23 mouse cellular contexts compared by ENCODE assay signal in the genomic region with DNA sequence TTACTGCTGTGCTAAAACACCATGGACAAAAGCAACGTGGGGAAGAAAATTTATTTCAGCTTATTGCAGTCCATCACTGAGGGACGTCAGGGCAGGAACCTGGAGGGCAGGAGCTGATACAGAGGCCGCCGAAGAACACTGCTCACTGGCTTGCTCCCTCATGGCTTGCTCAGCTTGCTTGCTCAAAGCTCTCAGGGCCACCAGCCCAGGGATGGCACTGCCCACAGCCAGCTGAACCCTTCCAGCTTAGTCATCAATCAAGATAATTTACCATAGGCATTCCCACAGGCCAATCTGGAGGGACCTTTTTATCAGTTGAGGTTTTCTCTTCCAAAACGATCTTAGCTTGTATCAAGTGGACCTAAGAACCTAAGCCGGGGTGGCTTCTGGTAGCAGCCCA. TPM values are rescaled to one million over a fixed set of nuclear protein-coding genes. Genes with fewer than 3 reads are reported as not detected.
"Had no signal": no experiment of that assay in that cellular context is flagged by ENCODE, and none has a peak within 500 bp of the region (broad histone marks: within the 10 kb centered on the region; RNA-seq: fewer than 3 reads in every experiment).

No protein-coding gene starts in this region.

- DNase-seq: kidney, adult 11 months; kidney, adult 8-10 months; kidney, postnatal 10 days; kidney, postnatal 36 days; layer of hippocampus, adult 9-11 months; layer of hippocampus, postnatal 36 days; liver; lung, adult 18-20 months; lung, postnatal 36 days; thymus, adult 18-20 months; thymus, postnatal 4 days had no signal

- H3K4me3 ChIP-seq: kidney, embryonic 15.5 days; limb, embryonic 10.5 days; limb, embryonic 13.5 days; liver, embryonic 12.5 days; liver, embryonic 15.5 days; lung, embryonic 15.5 days; megakaryocyte, embryonic 14.5 days; midbrain, embryonic 10.5 days; midbrain, embryonic 13.5 days; myocyte; neural tube, embryonic 13.5 days had no signal

- H3K27ac ChIP-seq: kidney, embryonic 15.5 days; limb, embryonic 10.5 days; limb, embryonic 13.5 days; liver, embryonic 12.5 days; liver, embryonic 15.5 days; lung, embryonic 15.5 days; midbrain, embryonic 10.5 days; midbrain, embryonic 13.5 days; neural tube, embryonic 13.5 days had no signal

RNA-seq across cellular contexts. Expression of a gene that starts 19.0 kb away (rescaled TPM):
- total RNA-seq: left cerebral cortex, postnatal 25 days had no signal
